Mouse (Mus musculus) G1E (cell line): ENCODE measurements around the gene Plxnb1. TPM values are rescaled to one million over a fixed set of nuclear protein-coding genes. Genes with fewer than 3 reads are reported as not detected.

Experiments
- ATAC-seq: 2 replicates; pipeline ENCODE4 v1.8.0; 2016; ENCODE audit warnings: mild to moderate bottlenecking; ENCODE audit not compliant: insufficient number of reproducible peaks, poor library complexity, low FRiP score, severe bottlenecking; ENCODE audit errors: extremely low read depth
- DNase-seq: peaks from one replicate; pipeline ENCODE4 v3.0.0; 2012; ENCODE audit warnings: low spot score
- H3K27me3 ChIP-seq: 2 replicates; pipeline ENCODE4 v1.6.1; 2012; ENCODE audit warnings: mild to moderate bottlenecking, low read length, inconsistent platforms; ENCODE audit not compliant: insufficient read depth
- H3K36me3 ChIP-seq: replicated peaks from 2 replicates; pipeline ENCODE3; 2012; ENCODE audit warnings: mild to moderate bottlenecking, inconsistent platforms
- H3K4me1 ChIP-seq: 2 replicates; pipeline ENCODE4 v1.6.1; 2012; ENCODE audit warnings: low read depth, low read length, inconsistent platforms, mixed read lengths; ENCODE audit not compliant: insufficient read depth
- H3K4me3 ChIP-seq: 2 replicates; pipeline ENCODE4 v1.5.1; 2012; ENCODE audit warnings: low read depth, mild to moderate bottlenecking, inconsistent platforms, low read length, moderate library complexity, mixed read lengths
- H3K9me3 ChIP-seq: replicated peaks from 2 replicates; pipeline ENCODE4 v1.6.1; 2012; ENCODE audit warnings: inconsistent platforms
- CTCF ChIP-seq: IDR thresholded peaks from 2 replicates; pipeline ENCODE4 v1.5.1; 2012; ENCODE audit warnings: low read depth, low read length, inconsistent platforms, mixed read lengths
- GATA1 ChIP-seq: IDR thresholded peaks from 2 replicates; pipeline ENCODE4 v1.6.1; 2012; ENCODE audit warnings: borderline replicate concordance, low read length, inconsistent platforms, mixed read lengths
- GATA2 ChIP-seq: IDR thresholded peaks from 2 replicates; pipeline ENCODE4 v1.6.1; 2012; ENCODE audit warnings: low read depth, low read length, inconsistent platforms, borderline replicate concordance
- POLR2AphosphoS5 ChIP-seq: IDR thresholded peaks from 2 replicates; pipeline ENCODE4 v1.6.1; 2012; ENCODE audit warnings: low read depth, low read length, inconsistent platforms; ENCODE audit not compliant: insufficient replicate concordance
- TAL1 ChIP-seq: conservative IDR thresholded peaks from 2 replicates; pipeline ENCODE4 v1.6.1; 2012; ENCODE audit warnings: low read depth, low read length, inconsistent platforms, mixed read lengths
- polyA plus RNA-seq: library from polyadenylated mRNA; stranded (reverse); fragments of >175 nt; gene quantifications from 2 replicates; pipeline ENCODE4 v1.2.3, GENCODE M21; 2012
- total RNA-seq, 2 experiments: library from RNA; stranded (forward) in 1 of 2; stranded (reverse) in 1 of 2; fragments of 200-1000 nt in 1 of 2; fragments of >200 nt in 1 of 2; fragmentation: Nextera tagmentation in 1 of 2; gene quantifications; 2 replicates each; pipeline ENCODE4 v1.2.3; 2014 to 2017

Gene Plxnb1
- total and polyA plus RNA-seq, 3 experiments, result 0.44 TPM; not detected in 2

- Histone ChIP-seq H3K4me3 (no peak overlapping the region), H3K4me1 (peaks cover 13% of the 10 kb centered on the region; the same call in 1 of the 2 replicates), H3K27me3 (peaks cover 26% of the 10 kb centered on the region), H3K9me3 (peaks cover 10% of the 10 kb centered on the region), H3K36me3 (peaks cover 64% of the 10 kb centered on the region)
- no peak for DNase-seq
- no peak for TF ChIP-seq POLR2AphosphoS5
- no peak for TF ChIP-seq GATA2
- no peak for TF ChIP-seq TAL1
- no peak for TF ChIP-seq GATA1
- no peak for TF ChIP-seq CTCF
- ATAC-seq, result no peak
Measured at GRCm38 (mm10) chr9:109091802-109092201, 3.4 kb upstream of the Plxnb1 start.

DNA sequence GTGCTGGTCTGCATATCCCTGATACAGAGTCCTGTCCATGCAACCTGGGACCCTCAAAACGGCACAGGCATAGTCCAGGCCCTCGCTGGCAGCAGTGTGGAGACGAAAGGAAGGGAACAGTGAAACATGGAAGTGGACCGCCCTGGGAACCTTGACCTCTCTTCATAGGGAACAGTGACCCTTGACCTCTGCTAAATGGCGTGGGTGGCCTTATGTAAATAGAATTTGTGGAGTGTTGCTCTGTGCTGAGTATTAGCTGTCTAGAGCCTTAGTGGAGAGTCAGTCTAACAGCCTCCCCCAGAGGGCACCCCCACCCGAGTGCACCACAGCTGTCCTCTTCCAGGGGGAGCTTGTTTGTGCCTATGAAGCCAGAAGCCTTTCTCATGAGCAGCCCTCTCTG lies 2.4 kb upstream of the Plxnb1 start:
- ATAC-seq, result no peak
- Histone ChIP-seq H3K36me3 (peaks cover 54% of the 10 kb centered on the region), H3K27me3 (peaks cover 33% of the 10 kb centered on the region)

DNA sequence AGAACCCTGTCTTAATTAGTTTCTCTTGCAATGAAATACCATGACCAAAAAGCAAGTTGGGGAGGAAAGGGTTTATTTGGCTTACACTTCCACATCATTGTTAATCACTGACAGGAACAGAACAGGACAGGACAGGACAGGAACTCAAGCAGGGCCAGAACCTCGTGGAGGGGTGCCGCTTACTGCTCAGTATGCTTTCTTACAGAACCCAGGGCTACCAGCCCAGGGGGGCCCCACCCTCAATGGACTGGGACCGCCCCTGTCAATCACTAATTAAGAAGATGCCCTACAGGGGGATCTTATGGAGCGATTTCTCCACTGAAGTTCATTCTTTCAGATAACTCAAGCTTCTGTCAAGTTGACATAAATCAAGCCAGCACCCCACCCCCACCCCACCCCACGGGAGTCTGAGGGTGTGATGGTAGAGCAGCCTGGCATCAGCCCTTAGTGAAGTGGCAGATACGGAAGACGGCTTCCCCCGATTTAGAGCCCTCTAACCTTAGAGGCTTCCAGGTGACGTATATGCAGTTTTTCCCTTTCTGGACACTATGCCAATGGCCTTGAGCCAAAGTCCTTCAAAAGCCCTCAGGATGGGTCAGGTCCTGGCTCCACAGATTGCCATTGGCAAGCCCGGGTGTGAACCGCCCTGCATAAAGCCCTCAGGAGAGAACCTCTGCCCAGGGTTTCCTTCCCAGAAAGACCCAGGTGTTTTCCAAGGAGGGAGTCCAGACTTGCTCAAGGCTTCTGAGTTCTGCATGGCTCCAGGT lies 1.2 kb upstream of the Plxnb1 start:
- H3K9me3 ChIP-seq, result peaks cover 10% of the 10 kb centered on the region
- peaks cover 36% of the 10 kb centered on the region for H3K27me3 ChIP-seq
- ATAC-seq, result no peak
- H3K4me1 ChIP-seq, result peaks cover 7% of the 10 kb centered on the region; the same call in 1 of the 2 replicates
- no peak overlapping the region for H3K4me3 ChIP-seq
- no peak for DNase-seq
- TF ChIP-seq TAL1, result no peak
- TF ChIP-seq GATA1, result no peak
- TF ChIP-seq CTCF, result no peak
- TF ChIP-seq GATA2, result no peak
- no peak for TF ChIP-seq POLR2AphosphoS5
- peaks cover 43% of the 10 kb centered on the region for H3K36me3 ChIP-seq

More for the DNA sequence above, 2.4 kb upstream of the Plxnb1 start:
- DNase-seq, result no peak
- Histone ChIP-seq H3K4me3 (no peak overlapping the region), H3K9me3 (peaks cover 10% of the 10 kb centered on the region), H3K4me1 (peaks cover 10% of the 10 kb centered on the region; the same call in 1 of the 2 replicates)
- TF ChIP-seq POLR2AphosphoS5, result no peak
- no peak for TF ChIP-seq CTCF
- TF ChIP-seq TAL1, result no peak
- no peak for TF ChIP-seq GATA1
- no peak for TF ChIP-seq GATA2

DNA sequence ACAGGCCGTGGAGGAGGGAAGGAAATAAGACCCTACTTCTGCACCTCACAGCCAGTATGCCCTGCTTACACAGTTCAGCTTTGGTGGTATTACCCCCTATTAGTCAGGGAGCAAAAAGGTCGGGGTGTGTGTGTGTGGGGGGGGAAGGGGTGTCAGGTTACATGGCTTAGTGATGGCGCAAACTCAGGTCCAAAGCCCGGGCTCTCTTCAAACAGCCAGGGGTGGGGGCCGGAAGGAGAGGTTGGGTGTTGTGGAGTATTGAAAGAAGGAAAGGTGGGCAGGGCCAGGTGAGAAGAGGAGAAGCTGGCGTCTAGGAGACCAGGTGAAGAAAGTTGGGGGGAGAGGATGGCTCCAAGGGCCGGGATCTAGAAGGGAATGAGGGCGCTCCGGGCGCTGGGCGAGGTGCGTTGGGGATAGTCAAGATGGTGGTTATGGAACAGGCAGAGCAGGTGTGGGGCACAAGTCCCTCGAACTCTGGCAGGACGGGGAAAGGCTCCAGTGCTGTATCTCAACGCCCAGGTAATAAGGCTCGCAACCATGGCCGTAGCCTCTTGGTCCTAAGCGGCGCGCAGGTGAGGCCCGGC lies 544 bp upstream of the Plxnb1 start:
- Histone ChIP-seq H3K4me3 (peak overlapping the region; percentile 13; the same call in 1 of the 2 replicates), H3K9me3 (peaks cover 10% of the 10 kb centered on the region), H3K4me1 (peaks cover 7% of the 10 kb centered on the region; the same call in 1 of the 2 replicates), H3K36me3 (peaks cover 37% of the 10 kb centered on the region), H3K27me3 (peaks cover 39% of the 10 kb centered on the region)
- no peak for ATAC-seq
- DNase-seq, result no peak
- TF ChIP-seq CTCF (no peak), GATA2 (no peak), POLR2AphosphoS5 (no peak), TAL1 (no peak), GATA1 (no peak)

- no peak overlapping the region for H3K4me3 ChIP-seq
Measured at GRCm38 (mm10) chr9:109096251-109096661, 1.1 kb downstream of the Plxnb1 start.

DNA sequence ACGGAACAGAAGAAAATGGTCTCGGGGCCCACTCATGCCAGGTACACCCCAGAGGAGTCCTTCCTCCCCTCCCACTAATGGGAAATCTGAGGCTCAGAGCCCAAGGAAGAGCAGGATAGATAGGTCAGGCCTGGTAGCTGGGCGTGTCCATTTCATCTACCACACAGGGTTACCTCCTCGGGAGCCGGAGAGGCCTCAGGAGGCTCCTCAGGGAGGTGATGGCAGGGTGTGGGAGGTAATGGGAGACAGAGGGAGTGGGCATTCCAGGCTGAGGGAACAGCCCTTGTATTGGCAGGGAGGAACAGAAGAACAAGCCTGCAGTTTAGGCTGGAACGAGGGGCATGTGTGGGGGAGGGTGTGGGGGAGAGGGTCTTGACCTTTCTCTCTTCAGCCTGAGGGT lies 1.7 kb downstream of the Plxnb1 start:
- Histone ChIP-seq H3K27me3 (peaks cover 55% of the 10 kb centered on the region), H3K9me3 (peaks cover 10% of the 10 kb centered on the region), H3K36me3 (peaks cover 15% of the 10 kb centered on the region), H3K4me1 (peaks cover 3% of the 10 kb centered on the region; the same call in 1 of the 2 replicates), H3K4me3 (no peak overlapping the region)
- DNase-seq (no peak), ATAC-seq (no peak)
- TF ChIP-seq POLR2AphosphoS5, result no peak
- no peak for TF ChIP-seq GATA1
- no peak for TF ChIP-seq CTCF

More at GRCm38 (mm10) chr9:109096251-109096661, 1.1 kb downstream of the Plxnb1 start:
- H3K4me1 ChIP-seq, result peaks cover 3% of the 10 kb centered on the region; the same call in 1 of the 2 replicates
- peaks cover 10% of the 10 kb centered on the region for H3K9me3 ChIP-seq
- TF ChIP-seq POLR2AphosphoS5 (no peak), CTCF (no peak), TAL1 (no peak), GATA2 (no peak), GATA1 (no peak)
- H3K27me3 ChIP-seq, result peaks cover 51% of the 10 kb centered on the region
- ATAC-seq (no peak), DNase-seq (no peak)
- H3K36me3 ChIP-seq, result peaks cover 21% of the 10 kb centered on the region
